Mouse (Mus musculus): ENCODE results near the gene Fhl3. TPM values are rescaled to one million over a fixed set of nuclear protein-coding genes. Genes with fewer than 3 reads are reported as not detected.

The Fhl3 gene
- polyA plus RNA-seq, 1 experiment, result 2.4 TPM

- TF ChIP-seq CTCF (IDR thresholded peaks at IDR 0.05; ENCODE audit: extremely low read depth, insufficient read depth, low read length), result no peak
- no peak for TF ChIP-seq POLR2A (IDR thresholded peaks at IDR 0.05; ENCODE audit: extremely low read depth, insufficient read depth, low read length)
- no peak overlapping the region for H3K4me3 ChIP-seq (ENCODE audit: insufficient read depth, low read length)
- H3K4me1 ChIP-seq (ENCODE audit: control insufficient read depth, insufficient read depth, low read length), result 0 out of 2 replicates have a peak, but pooled peaks cover 2% of the 10 kb centered on the region
- no peak overlapping the region for H3K27ac ChIP-seq (ENCODE audit: insufficient read depth, low read length)
Observed at GRCm38 (mm10) chr4:124694572-124694971, 5.9 kb upstream of the Fhl3 start.

- TF ChIP-seq POLR2A (IDR thresholded peaks at IDR 0.05; ENCODE audit: extremely low read depth, insufficient read depth, low read length) (no peak), CTCF (IDR thresholded peaks at IDR 0.05; ENCODE audit: extremely low read depth, insufficient read depth, low read length) (no peak)
- Histone ChIP-seq H3K4me1 (ENCODE audit: control insufficient read depth, insufficient read depth, low read length) (0 out of 2 replicates have a peak, but pooled peaks cover under 1% of the 10 kb centered on the region), H3K27ac (ENCODE audit: insufficient read depth, low read length) (no peak overlapping the region), H3K4me3 (ENCODE audit: insufficient read depth, low read length) (no peak overlapping the region)
Observed at GRCm38 (mm10) chr4:124695786-124696516, 4.5 kb upstream of the Fhl3 start.

GRCm38 (mm10) chr4:124699791-124700190 is 710 bp upstream of the Fhl3 start:
- H3K4me3 ChIP-seq (ENCODE audit: insufficient read depth, low read length), result no peak overlapping the region

GRCm38 (mm10) chr4:124701052-124701845 is 748 bp downstream of the Fhl3 start:
- TF ChIP-seq POLR2A (IDR thresholded peaks at IDR 0.05; ENCODE audit: extremely low read depth, insufficient read depth, low read length) (no peak), CTCF (IDR thresholded peaks at IDR 0.05; ENCODE audit: extremely low read depth, insufficient read depth, low read length) (no peak)
- H3K4me3 ChIP-seq (ENCODE audit: insufficient read depth, low read length), result peak overlapping the region; percentile 2
- H3K4me1 ChIP-seq (ENCODE audit: control insufficient read depth, insufficient read depth, low read length), result no peaks in the 10 kb centered on the region
- no peak overlapping the region for H3K27ac ChIP-seq (ENCODE audit: insufficient read depth, low read length)

More at GRCm38 (mm10) chr4:124699791-124700190, 710 bp upstream of the Fhl3 start:
- no peak for TF ChIP-seq CTCF (IDR thresholded peaks at IDR 0.05; ENCODE audit: extremely low read depth, insufficient read depth, low read length)
- no peak for TF ChIP-seq POLR2A (IDR thresholded peaks at IDR 0.05; ENCODE audit: extremely low read depth, insufficient read depth, low read length)
- H3K4me1 ChIP-seq (ENCODE audit: control insufficient read depth, insufficient read depth, low read length), result no peaks in the 10 kb centered on the region
- no peak overlapping the region for H3K27ac ChIP-seq (ENCODE audit: insufficient read depth, low read length)

- H3K4me1 ChIP-seq (ENCODE audit: control insufficient read depth, insufficient read depth, low read length), result no peaks in the 10 kb centered on the region
- no peak overlapping the region for H3K4me3 ChIP-seq (ENCODE audit: insufficient read depth, low read length)
- H3K27ac ChIP-seq (ENCODE audit: insufficient read depth, low read length), result no peak overlapping the region
- TF ChIP-seq POLR2A (IDR thresholded peaks at IDR 0.05; ENCODE audit: extremely low read depth, insufficient read depth, low read length), result no peak
- no peak for TF ChIP-seq CTCF (IDR thresholded peaks at IDR 0.05; ENCODE audit: extremely low read depth, insufficient read depth, low read length)
Observed at GRCm38 (mm10) chr4:124701916-124702315, 1.4 kb downstream of the Fhl3 start.

- Histone ChIP-seq H3K27ac (ENCODE audit: insufficient read depth, low read length) (peak overlapping the region; percentile 86; the same call in 1 of the 2 replicates), H3K4me1 (ENCODE audit: control insufficient read depth, insufficient read depth, low read length) (no peaks in the 10 kb centered on the region), H3K4me3 (ENCODE audit: insufficient read depth, low read length) (no peak overlapping the region)
- TF ChIP-seq POLR2A (IDR thresholded peaks at IDR 0.05; ENCODE audit: extremely low read depth, insufficient read depth, low read length) (no peak), CTCF (IDR thresholded peaks at IDR 0.05; ENCODE audit: extremely low read depth, insufficient read depth, low read length) (no peak)
Observed at GRCm38 (mm10) chr4:124703406-124703805, 2.9 kb downstream of the Fhl3 start.

- no peaks in the 10 kb centered on the region for H3K4me1 ChIP-seq (ENCODE audit: control insufficient read depth, insufficient read depth, low read length)
- no peak overlapping the region for H3K4me3 ChIP-seq (ENCODE audit: insufficient read depth, low read length)
- TF ChIP-seq POLR2A (IDR thresholded peaks at IDR 0.05; ENCODE audit: extremely low read depth, insufficient read depth, low read length), result no peak
- TF ChIP-seq CTCF (IDR thresholded peaks at IDR 0.05; ENCODE audit: extremely low read depth, insufficient read depth, low read length), result no peak
- peak overlapping the region; percentile 86; the same call in 1 of the 2 replicates for H3K27ac ChIP-seq (ENCODE audit: insufficient read depth, low read length)
Observed at GRCm38 (mm10) chr4:124703881-124704796, 3.6 kb downstream of the Fhl3 start.

GRCm38 (mm10) chr4:124704797-124705474 is 4.4 kb downstream of the Fhl3 start:
- Histone ChIP-seq H3K27ac (ENCODE audit: insufficient read depth, low read length) (0 out of 2 replicates have a peak overlapping the region, but pooled peaks have one; percentile 17), H3K4me1 (ENCODE audit: control insufficient read depth, insufficient read depth, low read length) (no peaks in the 10 kb centered on the region), H3K4me3 (ENCODE audit: insufficient read depth, low read length) (no peak overlapping the region)
- TF ChIP-seq CTCF (IDR thresholded peaks at IDR 0.05; ENCODE audit: extremely low read depth, insufficient read depth, low read length) (no peak), POLR2A (IDR thresholded peaks at IDR 0.05; ENCODE audit: extremely low read depth, insufficient read depth, low read length) (no peak)
